Comparison of ENCODE assay signal across 12 mouse cellular contexts in genomic region chr4:33594997-33595657, GRCm38 (mm10).
DNase-seq lines count a peak whose midpoint lies in the region; ATAC-seq lines count a peak whose summit lies in the region.
"Had no signal": no experiment of that assay in that cellular context is flagged by ENCODE, and none has a peak within 500 bp of the region (broad histone marks: within the 10 kb centered on the region; RNA-seq: fewer than 3 reads in every experiment).

No protein-coding gene starts in this region.

- H3K9me3 ChIP-seq in forebrain, embryonic 10.5 days, result peaks cover 7% of the 10 kb centered on the region; the same call in 1 of the 2 replicates
- H3K9me3 ChIP-seq in hindbrain, embryonic 15.5 days, result peaks cover 6% of the 10 kb centered on the region; the same call in 1 of the 2 replicates
- 0 out of 2 replicates have a peak, but pooled peaks cover 6% of the 10 kb centered on the region for H3K9me3 ChIP-seq in neural tube, embryonic 12.5 days
- H3K9me3 ChIP-seq: liver, embryonic 13.5 days had no signal

- 44% methylated on average over 11 of the region's 11 CpGs for WGBS in forebrain, embryonic 10.5 days
- WGBS in hindbrain, embryonic 15.5 days, result 34% methylated on average over 11 of the region's 11 CpGs
- WGBS in neural tube, embryonic 12.5 days, result 47% methylated on average over 11 of the region's 11 CpGs

- H3K9ac ChIP-seq in hindbrain, embryonic 15.5 days, result no peak overlapping the region
- H3K9ac ChIP-seq in neural tube, embryonic 12.5 days, result no peak overlapping the region
- H3K9ac ChIP-seq: heart, embryonic 12.5 days; liver, embryonic 13.5 days had no signal

- no peaks in the 10 kb centered on the region for H3K36me3 ChIP-seq in forebrain, embryonic 10.5 days (replicated peaks)
- no peaks in the 10 kb centered on the region for H3K36me3 ChIP-seq in hindbrain, embryonic 15.5 days
- H3K36me3 ChIP-seq in neural tube, embryonic 12.5 days, result no peaks in the 10 kb centered on the region
- H3K36me3 ChIP-seq: heart, embryonic 12.5 days; liver, embryonic 13.5 days had no signal

- peaks cover 13% of the 10 kb centered on the region for H3K4me1 ChIP-seq in forebrain, embryonic 10.5 days
- H3K4me1 ChIP-seq in hindbrain, embryonic 15.5 days (replicated peaks), result peaks cover 6% of the 10 kb centered on the region
- H3K4me1 ChIP-seq in neural tube, embryonic 12.5 days, result no peaks in the 10 kb centered on the region
- H3K4me1 ChIP-seq: liver, embryonic 13.5 days had no signal

- peak; percentile 49; the same call in 1 of the 2 replicates for ATAC-seq in hindbrain, embryonic 15.5 days (ENCODE audit: low FRiP score, low read depth)
- ATAC-seq in neural tube, embryonic 12.5 days (ENCODE audit: low FRiP score, low read depth), result 0 out of 2 replicates have a peak, but pooled peaks have one; percentile 29

- H3K4me3 ChIP-seq in forebrain, embryonic 10.5 days, result no peak overlapping the region
- H3K4me3 ChIP-seq in hindbrain, embryonic 15.5 days, result no peak overlapping the region
- no peak overlapping the region for H3K4me3 ChIP-seq in neural tube, embryonic 12.5 days
- H3K4me3 ChIP-seq: heart, embryonic 12.5 days; left cerebral cortex, adult 2 months; liver, embryonic 13.5 days had no signal

- peak overlapping the region; percentile 66 for H3K27ac ChIP-seq in forebrain, embryonic 10.5 days
- H3K27ac ChIP-seq in hindbrain, embryonic 15.5 days (replicated peaks), result peak overlapping the region; percentile 55; the same call in 1 of the 2 replicates
- H3K27ac ChIP-seq in neural tube, embryonic 12.5 days, result no peak overlapping the region
- H3K27ac ChIP-seq: left cerebral cortex, adult 2 months; liver, embryonic 13.5 days; stomach, postnatal 0 days had no signal

- peak; percentile 45 for DNase-seq in R1 (ENCODE audit: low read depth, low spot score)
- no peak for DNase-seq in forebrain, embryonic 10.5 days (ENCODE audit: extremely low spot score, low spot score)
- no peak for DNase-seq in kidney, postnatal 25 days
- DNase-seq in gastrocnemius, adult 8-10 months (ENCODE audit: low spot score in 2 of 2), result no peak
- no peak for DNase-seq in gastrocnemius, adult 18-20 months (ENCODE audit: low spot score)
- DNase-seq: kidney, postnatal 4 days; liver, embryonic 13.5 days had no signal

- H3K27me3 ChIP-seq in forebrain, embryonic 10.5 days (ENCODE audit: poor library complexity, severe bottlenecking), result peaks cover 4% of the 10 kb centered on the region; the same call in 1 of the 2 replicates
- H3K27me3 ChIP-seq in hindbrain, embryonic 15.5 days, result no peaks in the 10 kb centered on the region
- H3K27me3 ChIP-seq in neural tube, embryonic 12.5 days (replicated peaks), result no peaks in the 10 kb centered on the region
- H3K27me3 ChIP-seq: liver, embryonic 13.5 days had no signal

- no peak overlapping the region for H3K4me2 ChIP-seq in hindbrain, embryonic 15.5 days
- no peak overlapping the region for H3K4me2 ChIP-seq in neural tube, embryonic 12.5 days (replicated peaks)
- H3K4me2 ChIP-seq: heart, embryonic 12.5 days; liver, embryonic 13.5 days had no signal
